Mouse (Mus musculus) testis, adult 2 months (tissue): ENCODE measurements around the gene Dapk2. TPM values are rescaled to one million over a fixed set of nuclear protein-coding genes. Genes with fewer than 3 reads are reported as not detected.

ENCODE experiments used
- H3K27ac ChIP-seq: fragments of 200-500 bp; 2 replicates; pipeline ENCODE4 v1.5.1; 2012; ENCODE audit warnings: low read depth, low read length; ENCODE audit not compliant: control insufficient read depth, insufficient read depth
- H3K27me3 ChIP-seq: fragments of 200-500 bp; 2 replicates; pipeline ENCODE4 v1.6.1; 2012; ENCODE audit warnings: mild to moderate bottlenecking, low read length, moderate library complexity; ENCODE audit not compliant: control insufficient read depth, insufficient read depth
- H3K36me3 ChIP-seq: fragments of 200-500 bp; 2 replicates; pipeline ENCODE4 v1.6.1; 2012; ENCODE audit warnings: mild to moderate bottlenecking, low read length; ENCODE audit not compliant: control insufficient read depth, insufficient read depth
- H3K4me1 ChIP-seq: fragments of 200-500 bp; 2 replicates; pipeline ENCODE4 v1.6.1; 2012; ENCODE audit warnings: low read length; ENCODE audit not compliant: control insufficient read depth, insufficient read depth
- H3K4me3 ChIP-seq: fragments of 200-500 bp; 2 replicates; pipeline ENCODE4 v1.5.1; 2012; ENCODE audit warnings: low read depth, mild to moderate bottlenecking, low read length, moderate library complexity, mixed read lengths; ENCODE audit not compliant: control insufficient read depth
- CTCF ChIP-seq: fragments of 200-500 bp; IDR thresholded peaks from 2 replicates; pipeline ENCODE4 v1.5.1; 2012; ENCODE audit warnings: low read depth, mild to moderate bottlenecking, inconsistent platforms, low read length, moderate library complexity; ENCODE audit not compliant: control insufficient read depth, insufficient read depth, insufficient replicate concordance
- POLR2A ChIP-seq: fragments of 200-500 bp; IDR thresholded peaks from 2 replicates; pipeline ENCODE4 v1.6.1; 2012; ENCODE audit warnings: low read depth, mild to moderate bottlenecking, inconsistent platforms, low read length, moderate library complexity; ENCODE audit not compliant: control insufficient read depth
- polyA plus RNA-seq: library from polyadenylated mRNA; depleted of rRNA; stranded (reverse); fragments of >200 nt; gene quantifications from 2 replicates; pipeline ENCODE4 v1.2.3, GENCODE M21; 2012; rRNA removed

The Dapk2 gene
- 0.67 and 0.70 TPM in 2 replicates for polyA plus RNA-seq

GRCm38 (mm10) chr9:66157958-66158830 is at the start of gene Dapk2:
Dapk2 (plus strand) TSS chr9:66158223.
- no peaks in the 10 kb centered on the region for H3K27me3 ChIP-seq
- peak within 1 kb of the TSS; percentile 84 for H3K4me3 ChIP-seq
- peaks cover 8% of the 10 kb centered on the region for H3K4me1 ChIP-seq
- no peak within 1 kb of the TSS for H3K27ac ChIP-seq
- no peaks in the 10 kb centered on the region for H3K36me3 ChIP-seq
- TF ChIP-seq CTCF (peak; percentile 36; the same call in 1 of the 2 replicates), POLR2A (no peak)

- no peak overlapping the region for H3K4me3 ChIP-seq
- no peak overlapping the region for H3K27ac ChIP-seq
- H3K4me1 ChIP-seq = no peaks in the 10 kb centered on the region
- H3K36me3 ChIP-seq = peaks cover 2% of the 10 kb centered on the region
- TF ChIP-seq CTCF (no peak), POLR2A (no peak)
- no peaks in the 10 kb centered on the region for H3K27me3 ChIP-seq
Observed at GRCm38 (mm10) chr9:66109574-66109973, 48.4 kb upstream of the Dapk2 start.

GRCm38 (mm10) chr9:66110126-66110525 is 47.9 kb upstream of the Dapk2 start:
- Histone ChIP-seq H3K4me3 (no peak overlapping the region), H3K27me3 (no peaks in the 10 kb centered on the region), H3K27ac (no peak overlapping the region), H3K4me1 (no peaks in the 10 kb centered on the region), H3K36me3 (peaks cover 1% of the 10 kb centered on the region)
- TF ChIP-seq CTCF (no peak), POLR2A (no peak)

GRCm38 (mm10) chr9:66110611-66111379 is 47.2 kb upstream of the Dapk2 start:
- no peak overlapping the region for H3K27ac ChIP-seq
- H3K4me1 ChIP-seq = no peaks in the 10 kb centered on the region
- H3K4me3 ChIP-seq = no peak overlapping the region
- TF ChIP-seq CTCF = no peak
- TF ChIP-seq POLR2A = no peak
- no peaks in the 10 kb centered on the region for H3K27me3 ChIP-seq
- H3K36me3 ChIP-seq = peaks cover under 1% of the 10 kb centered on the region

GRCm38 (mm10) chr9:66114341-66114740 is 43.7 kb upstream of the Dapk2 start:
- no peak for TF ChIP-seq CTCF
- TF ChIP-seq POLR2A = no peak
- Histone ChIP-seq H3K4me1 (no peaks in the 10 kb centered on the region), H3K27ac (no peak overlapping the region), H3K4me3 (no peak overlapping the region), H3K27me3 (no peaks in the 10 kb centered on the region), H3K36me3 (no peaks in the 10 kb centered on the region; the same call in 1 of the 2 replicates)

GRCm38 (mm10) chr9:66116890-66117289 is 41.1 kb upstream of the Dapk2 start:
- H3K4me1 ChIP-seq = no peaks in the 10 kb centered on the region
- no peak overlapping the region for H3K4me3 ChIP-seq
- H3K27me3 ChIP-seq = no peaks in the 10 kb centered on the region
- H3K36me3 ChIP-seq = no peaks in the 10 kb centered on the region; the same call in 1 of the 2 replicates
- TF ChIP-seq CTCF (no peak), POLR2A (no peak)
- no peak overlapping the region for H3K27ac ChIP-seq

GRCm38 (mm10) chr9:66119498-66119897 is 38.5 kb upstream of the Dapk2 start:
- H3K27ac ChIP-seq = no peak overlapping the region
- H3K4me1 ChIP-seq = peaks cover 4% of the 10 kb centered on the region; the same call in 1 of the 2 replicates
- no peaks in the 10 kb centered on the region for H3K27me3 ChIP-seq
- TF ChIP-seq CTCF (no peak), POLR2A (no peak)
- H3K4me3 ChIP-seq = no peak overlapping the region
- no peaks in the 10 kb centered on the region; the same call in 1 of the 2 replicates for H3K36me3 ChIP-seq
